In genomic region chr11:58010930-58011329, GRCm38 (mm10) we compare ENCODE assay signal across 8 mouse cellular contexts. TPM values are rescaled to one million over a fixed set of nuclear protein-coding genes. Genes with fewer than 3 reads are reported as not detected.
A peak's percentile ranks its signal among the peaks of the same experiment; 100 is the strongest.
DNase-seq lines count a peak whose midpoint lies in the region; ATAC-seq and TF ChIP-seq lines count a peak whose summit lies in the region.

No protein-coding gene starts in this region.

- WGBS in kidney, embryonic 15.5 days: 27% methylated on average over 1 of the region's 1 CpGs
- 39% methylated on average over 1 of the region's 1 CpGs for WGBS in intestine, embryonic 14.5 days

- H3K27me3 ChIP-seq in kidney, embryonic 15.5 days: no peaks in the 10 kb centered on the region
- H3K27me3 ChIP-seq in intestine, embryonic 14.5 days (replicated peaks; ENCODE audit: control insufficient read depth, insufficient read depth, low read length): no peaks in the 10 kb centered on the region
- no peaks in the 10 kb centered on the region for H3K27me3 ChIP-seq in myocyte (ENCODE audit: control insufficient read depth, insufficient read depth, insufficient read length)

- H3K36me3 ChIP-seq in kidney, embryonic 15.5 days: no peaks in the 10 kb centered on the region
- no peaks in the 10 kb centered on the region for H3K36me3 ChIP-seq in intestine, embryonic 14.5 days (ENCODE audit: control insufficient read depth, insufficient read depth, low read length)
- no peaks in the 10 kb centered on the region for H3K36me3 ChIP-seq in myocyte (ENCODE audit: control insufficient read depth, insufficient read depth)

- H3K27ac ChIP-seq in kidney, embryonic 15.5 days: no peak overlapping the region
- no peak overlapping the region for H3K27ac ChIP-seq in cortical plate, adult 2 months (ENCODE audit: insufficient read depth, low read length)
- no peak overlapping the region for H3K27ac ChIP-seq in intestine, embryonic 14.5 days (ENCODE audit: low read depth)

- ATAC-seq in kidney, embryonic 15.5 days (replicated peaks; ENCODE audit: low FRiP score): no peak
- ATAC-seq in intestine, embryonic 14.5 days (replicated peaks; ENCODE audit: low FRiP score, low TSS enrichment, low read depth): no peak

- peak overlapping the region; percentile 95 for H3K9ac ChIP-seq in kidney, embryonic 15.5 days
- H3K9ac ChIP-seq in intestine, embryonic 14.5 days (ENCODE audit: low read length): no peak overlapping the region

- peak overlapping the region; percentile 67 for H3K4me2 ChIP-seq in kidney, embryonic 15.5 days
- peak overlapping the region; percentile 89 for H3K4me2 ChIP-seq in intestine, embryonic 14.5 days (ENCODE audit: low read length)
- peak overlapping the region; percentile 89 for H3K4me2 ChIP-seq in myocyte (ENCODE audit: low read depth)

- peaks cover 67% of the 10 kb centered on the region for H3K79me2 ChIP-seq in myocyte (ENCODE audit: control insufficient read depth, insufficient read depth)

- peak overlapping the region; percentile 98 for H3K4me3 ChIP-seq in kidney, embryonic 15.5 days (replicated peaks)
- H3K4me3 ChIP-seq in cortical plate, adult 2 months (ENCODE audit: insufficient read depth, low read length): peak overlapping the region; percentile 93; the same call in 1 of the 2 replicates
- H3K4me3 ChIP-seq in intestine, embryonic 14.5 days (ENCODE audit: low read depth, low read length): peak overlapping the region; percentile 97
- H3K4me3 ChIP-seq in myocyte: peak overlapping the region; percentile 78

- no peak for TF ChIP-seq CTCF in cortical plate, adult 2 months (IDR thresholded peaks at IDR 0.05; ENCODE audit: extremely low read depth, insufficient read depth, low read length)

- DNase-seq in kidney, adult 8-10 months: no peak
- DNase-seq in intestine, embryonic 14.5 days (ENCODE audit: low spot score): no peak
- no peak for DNase-seq in adrenal gland, adult 2 months
- DNase-seq in layer of hippocampus, adult 18-20 months (ENCODE audit: low spot score in 2 of 2): no peak
- DNase-seq in adrenal gland, postnatal 10 days: no peak

- TF ChIP-seq POLR2A in cortical plate, adult 2 months (IDR thresholded peaks at IDR 0.05; ENCODE audit: extremely low read depth, insufficient read depth, low read length): no peak
- no peak for TF ChIP-seq POLR2A in myocyte (IDR thresholded peaks at IDR 0.05; ENCODE audit: insufficient read length, low read depth)

- peaks cover 50% of the 10 kb centered on the region for H3K4me1 ChIP-seq in kidney, embryonic 15.5 days
- peaks cover 4% of the 10 kb centered on the region for H3K4me1 ChIP-seq in cortical plate, adult 2 months (ENCODE audit: control insufficient read depth, insufficient read depth, low read length)
- peaks cover 28% of the 10 kb centered on the region for H3K4me1 ChIP-seq in intestine, embryonic 14.5 days (replicated peaks; ENCODE audit: control insufficient read depth, insufficient read depth, low read length)

- no peak overlapping the region for H3ac ChIP-seq in myocyte (ENCODE audit: control insufficient read depth, insufficient read length)

- no peaks in the 10 kb centered on the region for H3K9me3 ChIP-seq in kidney, embryonic 15.5 days (replicated peaks)
- H3K9me3 ChIP-seq in intestine, embryonic 14.5 days (ENCODE audit: control insufficient read depth, low read length): no peaks in the 10 kb centered on the region

TF ChIP-seq in myocyte, 11 proteins besides CTCF, POLR2A, EP300 and RAD21:
- TF ChIP-seq TCF12 (IDR thresholded peaks at IDR 0.05; ENCODE audit: insufficient read depth, poor library complexity, severe bottlenecking): no peak
- TF ChIP-seq SRF (IDR thresholded peaks at IDR 0.05; ENCODE audit: control insufficient read depth, insufficient read length, low read depth): no peak
- TF ChIP-seq MYOG (IDR thresholded peaks at IDR 0.05; ENCODE audit: control insufficient read depth in 1 of 3, insufficient read depth in 1 of 3, insufficient read length in 2 of 3, low read depth in 2 of 3): no peak
- TF ChIP-seq MAX (IDR thresholded peaks at IDR 0.05; ENCODE audit: low read depth): no peak
- TF ChIP-seq TCF3 (IDR thresholded peaks at IDR 0.05; ENCODE audit: insufficient read length, low read depth): no peak
- no peak for TF ChIP-seq REST (IDR thresholded peaks at IDR 0.05; ENCODE audit: insufficient read depth, insufficient read length)
- TF ChIP-seq USF1 (IDR thresholded peaks at IDR 0.05; ENCODE audit: low read depth): no peak
- no peak for TF ChIP-seq MYOD1 (IDR thresholded peaks at IDR 0.05; ENCODE audit: control insufficient read depth in 1 of 3, insufficient read length in 2 of 3, low read depth in 2 of 3)
- no peak for TF ChIP-seq POLR2AphosphoS2 (IDR thresholded peaks at IDR 0.05; ENCODE audit: insufficient read length, low read depth)
- TF ChIP-seq CEBPB (IDR thresholded peaks at IDR 0.05; ENCODE audit: insufficient read depth, poor library complexity, severe bottlenecking): no peak
- TF ChIP-seq E2F4 (IDR thresholded peaks at IDR 0.05; ENCODE audit: insufficient read depth): no peak

RNA-seq across cellular contexts. Expression of gene Larp1, which starts 2.1 kb away (rescaled TPM):
- polyA plus RNA-seq in kidney, embryonic 15.5 days (2015; fragmentation: Nextera tagmentation; extraction: Ambion mirVana): 17.7 and 19.3 TPM in 2 replicates
- polyA plus RNA-seq in cortical plate, adult 2 months (2012; rRNA removed): 44.1 and 46.0 TPM in 2 replicates
- polyA plus RNA-seq in intestine, embryonic 14.5 days (2014; fragmentation: Nextera tagmentation; extraction: Ambion mirVana): 25.2 and 25.5 TPM in 2 replicates
- polyA plus RNA-seq in myocyte (2012; fragmentation: generic; extraction: Trizol): 67.6 TPM
- 100 to 1,000 TPM in 1 of 2 experiments, 10 to 100 TPM in 1; 75.1 to 137 TPM for total RNA-seq in adrenal gland, adult 2 months (2021)
- polyA plus RNA-seq in adrenal gland, adult 2 months (2012; rRNA removed): 34.1 and 39.8 TPM in 2 replicates
- total RNA-seq in layer of hippocampus, adult 18-20 months (2021): 10 to 100 TPM; 89.7 to 90.3 TPM
- 10 to 100 TPM; 78.6 to 85.0 TPM for total RNA-seq in adrenal gland, postnatal 10 days (2021)
